Mouse (Mus musculus) layer of hippocampus, postnatal 25 days (tissue): ENCODE measurements around the gene Arhgap28. TPM values are rescaled to one million over a fixed set of nuclear protein-coding genes. Genes with fewer than 3 reads are reported as not detected.

Experiments used
- DNase-seq, 2 experiments: peaks; one replicate each; pipeline ENCODE4 v3.0.0; 2022; ENCODE audit warnings: mixed read lengths in 2 of 2, low spot score in 1 of 2; ENCODE audit errors: extremely low spot score in 1 of 2
- total RNA-seq, 2 experiments: library from RNA; stranded (reverse); gene quantifications; 2 replicates each; pipeline ENCODE4 v1.2.3; 2021

Gene Arhgap28
- total RNA-seq, 2 experiments from 2014 or later, result 0.32 to 0.49 TPM

- DNase-seq, result no peak
Measured at GRCm38 (mm10) chr17:67815720-67816119, 188.2 kb downstream of the Arhgap28 start.

GRCm38 (mm10) chr17:67813666-67814065 lies 190.3 kb downstream of the Arhgap28 start:
- DNase-seq, result no peak

GRCm38 (mm10) chr17:67809171-67809570 lies 194.7 kb downstream of the Arhgap28 start:
- no peak for DNase-seq
